Mouse (Mus musculus) liver, adult 2 months (tissue): Measurements from ENCODE around the gene Hpf1. TPM values are rescaled to one million over a fixed set of nuclear protein-coding genes. Genes with fewer than 3 reads are reported as not detected.

Source experiments
- DNase-seq: peaks from one replicate; pipeline ENCODE4 v3.0.0-alpha.2; 2011; ENCODE audit warnings: low read depth, low spot score; ENCODE audit errors: extremely low read depth
- H3K27ac ChIP-seq: fragments of 200-500 bp; replicated peaks from 2 replicates; pipeline ENCODE4 v1.5.1; 2012; ENCODE audit warnings: low read depth, mild to moderate bottlenecking, control low read depth, inconsistent platforms, low read length; ENCODE audit not compliant: insufficient read depth
- H3K27me3 ChIP-seq: fragments of 200-500 bp; 2 replicates; pipeline ENCODE4 v1.6.1; 2012; ENCODE audit warnings: mild to moderate bottlenecking, moderate library complexity, low read length, inconsistent platforms; ENCODE audit not compliant: control insufficient read depth, insufficient read depth
- H3K36me3 ChIP-seq: fragments of 200-500 bp; 2 replicates; pipeline ENCODE4 v1.6.1; 2012; ENCODE audit warnings: low read length, inconsistent platforms; ENCODE audit not compliant: control insufficient read depth, insufficient read depth
- H3K4me1 ChIP-seq: fragments of 200-500 bp; 2 replicates; pipeline ENCODE4 v1.6.1; 2011; ENCODE audit warnings: low read length; ENCODE audit not compliant: control insufficient read depth, insufficient read depth
- H3K4me3 ChIP-seq: fragments of 200-500 bp; 2 replicates; pipeline ENCODE4 v1.5.1; 2011; ENCODE audit warnings: low read depth, mild to moderate bottlenecking, control low read depth, low read length, moderate library complexity; ENCODE audit not compliant: insufficient read depth
- H3K79me2 ChIP-seq: fragments of 200-500 bp; 2 replicates; pipeline ENCODE4 v1.6.1; 2012; ENCODE audit warnings: inconsistent platforms, mild to moderate bottlenecking, low read length, moderate library complexity; ENCODE audit not compliant: control insufficient read depth, insufficient read depth
- H3K9ac ChIP-seq: fragments of 200-500 bp; 2 replicates; pipeline ENCODE4 v1.6.1; 2012; ENCODE audit warnings: low read depth, mild to moderate bottlenecking, control low read depth, inconsistent platforms, low read length
- CTCF ChIP-seq: fragments of 200-500 bp; IDR thresholded peaks from 2 replicates; pipeline ENCODE4 v1.5.1; 2011; ENCODE audit warnings: low read depth, low read length, control low read depth
- POLR2A ChIP-seq: fragments of 200-500 bp; IDR thresholded peaks from 2 replicates; pipeline ENCODE4 v1.6.1; 2011; ENCODE audit warnings: low read length, control low read depth; ENCODE audit not compliant: insufficient read depth; ENCODE audit errors: extremely low read depth
- whole genome bisulfite sequencing: fragments of 180-500 bp; shearing (Covaris S2); methylation state at CpG from one replicate; pipeline ENCODE4 v1.1.7; 2018; 5-methylcytosine and 5-hydroxymethylcytosine counted together
- polyA plus RNA-seq: library from polyadenylated mRNA; depleted of rRNA; stranded (reverse); fragments of >200 nt; gene quantifications from 2 replicates; pipeline ENCODE4 v1.2.3, GENCODE M21; 2012
- total RNA-seq: library from RNA; depleted of rRNA; stranded (reverse); fragments of >200 nt; gene quantifications from 2 replicates; pipeline ENCODE4 v1.2.3, GENCODE M21; 2014

Gene Hpf1
- total and polyA plus RNA-seq, 2 experiments, result 2.0 to 8.8 TPM

DNA sequence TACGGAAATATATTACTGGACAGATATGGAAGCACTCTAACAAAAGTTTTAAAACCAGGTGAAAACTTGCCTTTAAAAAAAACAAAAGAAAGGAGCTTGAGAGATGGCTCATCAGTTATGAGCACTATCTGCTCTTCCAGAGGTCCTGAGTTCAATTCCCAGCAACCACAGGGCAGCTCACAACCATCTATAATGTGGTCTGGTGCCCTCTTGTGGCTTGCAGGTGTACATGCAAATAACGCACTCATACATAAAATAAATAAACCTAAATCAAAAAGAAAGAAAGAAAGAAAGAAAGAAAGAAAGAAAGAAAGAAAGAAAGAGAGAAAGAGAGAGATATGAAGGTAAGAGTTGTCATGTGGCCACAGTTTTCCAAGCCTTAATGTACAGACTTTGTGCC, 52.6 kb downstream of the Hpf1 start:
- no peak for DNase-seq
- H3K9ac ChIP-seq, result no peak overlapping the region
- peaks cover 2% of the 10 kb centered on the region; the same call in 1 of the 2 replicates for H3K79me2 ChIP-seq
- no peak overlapping the region for H3K4me3 ChIP-seq
- peaks cover 3% of the 10 kb centered on the region; the same call in 1 of the 2 replicates for H3K4me1 ChIP-seq
- no peaks in the 10 kb centered on the region for H3K27me3 ChIP-seq
- H3K27ac ChIP-seq, result no peak overlapping the region
- WGBS, result 97% methylated on average over 2 of the region's 2 CpGs
- peaks cover 5% of the 10 kb centered on the region; the same call in 1 of the 2 replicates for H3K36me3 ChIP-seq
- TF ChIP-seq CTCF, result no peak
- TF ChIP-seq POLR2A, result no peak

DNA sequence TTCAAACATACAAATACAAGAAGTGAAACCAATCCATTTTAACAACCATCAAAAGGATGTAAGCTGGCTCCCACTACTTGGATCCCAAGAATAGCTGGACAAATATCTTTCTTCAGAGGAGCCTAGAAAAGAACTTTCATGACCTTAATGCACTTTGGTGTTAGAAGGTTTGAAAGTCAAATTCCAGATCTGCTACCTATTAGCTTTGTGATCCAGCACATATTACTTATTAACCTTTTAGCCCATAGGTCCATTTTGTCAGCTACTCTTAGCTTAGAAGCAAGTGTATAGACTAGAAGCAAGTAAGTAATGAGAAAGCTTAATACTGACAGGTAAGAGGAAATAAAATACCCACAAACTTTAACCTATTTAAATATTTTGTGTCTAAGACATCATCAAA, 57.3 kb downstream of the Hpf1 start:
- DNase-seq, result peak; percentile 77
- H3K27me3 ChIP-seq, result no peaks in the 10 kb centered on the region
- no peaks in the 10 kb centered on the region for H3K36me3 ChIP-seq
- H3K9ac ChIP-seq, result no peak overlapping the region
- peaks cover 8% of the 10 kb centered on the region; the same call in 1 of the 2 replicates for H3K4me1 ChIP-seq
- TF ChIP-seq POLR2A, result no peak
- TF ChIP-seq CTCF, result no peak
- H3K79me2 ChIP-seq, result peaks cover 9% of the 10 kb centered on the region; the same call in 1 of the 2 replicates
- H3K27ac ChIP-seq, result no peak overlapping the region
- H3K4me3 ChIP-seq, result no peak overlapping the region

GRCm38 (mm10) chr8:60949859-60950258, 59.6 kb downstream of the Hpf1 start:
- Histone ChIP-seq H3K4me3 (no peak overlapping the region), H3K27me3 (no peaks in the 10 kb centered on the region), H3K27ac (no peak overlapping the region), H3K9ac (no peak overlapping the region), H3K79me2 (peaks cover 9% of the 10 kb centered on the region; the same call in 1 of the 2 replicates), H3K4me1 (peaks cover 12% of the 10 kb centered on the region; the same call in 1 of the 2 replicates), H3K36me3 (no peaks in the 10 kb centered on the region)
- peak; percentile 23 for DNase-seq
- no peak for TF ChIP-seq POLR2A
- TF ChIP-seq CTCF, result no peak
- WGBS, result 73% methylated on average over 4 of the region's 4 CpGs

DNA sequence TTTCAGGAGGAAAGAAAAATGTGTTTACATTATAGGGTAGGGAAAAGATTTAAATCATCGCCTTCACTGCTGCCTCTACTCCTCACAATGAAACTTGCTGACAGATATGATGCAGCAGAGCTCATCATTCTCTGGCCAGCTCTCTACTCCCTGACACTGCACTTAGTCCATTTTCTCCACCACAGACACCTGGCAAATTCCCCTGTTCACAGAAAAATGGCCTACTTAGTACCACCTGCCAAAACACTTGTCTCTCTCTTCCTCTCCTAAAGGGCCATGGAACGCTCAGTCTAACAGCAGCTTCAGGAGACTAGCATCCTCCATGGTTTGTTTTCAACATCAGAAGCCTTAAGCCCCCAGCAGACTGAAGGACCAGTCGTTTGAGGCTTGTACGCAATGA, 61.1 kb downstream of the Hpf1 start:
- Histone ChIP-seq H3K27ac (no peak overlapping the region), H3K27me3 (no peaks in the 10 kb centered on the region), H3K36me3 (no peaks in the 10 kb centered on the region), H3K9ac (no peak overlapping the region), H3K4me1 (peaks cover 12% of the 10 kb centered on the region; the same call in 1 of the 2 replicates), H3K4me3 (no peak overlapping the region), H3K79me2 (peaks cover 11% of the 10 kb centered on the region; the same call in 1 of the 2 replicates)
- no peak for DNase-seq
- 91% methylated on average over 4 of the region's 4 CpGs for WGBS
- TF ChIP-seq POLR2A (no peak), CTCF (no peak)

DNA sequence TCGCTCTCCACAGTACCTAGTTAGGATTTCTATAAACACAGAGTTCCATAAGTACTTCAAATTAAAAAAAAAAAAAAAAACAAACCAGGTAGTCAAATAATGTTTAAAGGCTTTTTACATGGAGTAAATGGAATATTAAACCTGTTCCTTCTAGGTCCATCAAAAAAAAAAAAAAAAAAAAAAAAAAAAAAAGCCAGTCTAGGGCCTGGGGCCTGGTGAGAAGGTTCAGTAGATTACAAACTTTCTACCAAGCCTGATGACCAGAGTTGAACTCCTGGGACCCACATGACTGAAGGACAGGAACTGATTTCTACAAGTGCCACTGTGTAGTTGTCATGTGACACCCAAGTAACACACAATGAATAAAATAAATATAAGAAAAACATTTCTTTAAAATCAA, 61.5 kb downstream of the Hpf1 start:
- Histone ChIP-seq H3K4me1 (peaks cover 12% of the 10 kb centered on the region; the same call in 1 of the 2 replicates), H3K79me2 (peaks cover 16% of the 10 kb centered on the region; the same call in 1 of the 2 replicates), H3K9ac (no peak overlapping the region), H3K27me3 (no peaks in the 10 kb centered on the region), H3K36me3 (no peaks in the 10 kb centered on the region), H3K27ac (no peak overlapping the region), H3K4me3 (no peak overlapping the region)
- no peak for TF ChIP-seq POLR2A
- no peak for TF ChIP-seq CTCF
- no peak for DNase-seq
- WGBS, result 91% methylated on average over 1 of the region's 1 CpGs

DNA sequence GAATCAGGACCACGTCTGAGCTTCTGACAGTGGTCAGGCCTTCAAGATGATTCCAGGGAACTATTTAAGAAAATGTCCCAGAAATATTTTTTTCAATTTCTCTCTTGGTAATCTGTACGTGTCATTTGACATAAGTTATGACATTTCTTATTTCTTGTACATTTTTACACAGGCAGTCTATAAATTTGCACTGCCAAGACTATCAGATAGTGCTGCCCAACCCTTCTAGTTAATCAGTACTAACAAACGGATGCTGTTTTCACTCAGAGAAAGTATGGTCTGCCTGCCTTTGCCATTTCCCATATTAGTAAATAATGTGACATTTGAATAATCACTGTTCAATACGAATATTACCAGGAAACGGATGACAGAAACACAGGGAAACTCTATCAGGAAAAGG, 62.6 kb downstream of the Hpf1 start:
- H3K36me3 ChIP-seq, result no peaks in the 10 kb centered on the region
- H3K4me3 ChIP-seq, result no peak overlapping the region
- peaks cover 11% of the 10 kb centered on the region; the same call in 1 of the 2 replicates for H3K4me1 ChIP-seq
- peaks cover 21% of the 10 kb centered on the region; the same call in 1 of the 2 replicates for H3K79me2 ChIP-seq
- H3K9ac ChIP-seq, result no peak overlapping the region
- TF ChIP-seq CTCF (no peak), POLR2A (no peak)
- WGBS, result 46% methylated on average over 5 of the region's 5 CpGs
- H3K27ac ChIP-seq, result no peak overlapping the region
- DNase-seq, result no peak
- no peaks in the 10 kb centered on the region for H3K27me3 ChIP-seq
